Mouse (Mus musculus): ENCODE measurements around the gene Timm13.

GRCm38 (mm10) chr10:80934136-80934985, 33.6 kb upstream of the Timm13 start:
- TF ChIP-seq CTCF (IDR thresholded peaks at IDR 0.05; ENCODE audit: low read depth, low read length) (no peak), POLR2A (IDR thresholded peaks at IDR 0.05; ENCODE audit: insufficient read depth, low read length) (no peak), EP300 (IDR thresholded peaks at IDR 0.05; ENCODE audit: insufficient read depth, low read depth, low read length) (no peak)

Data from ES-Bruce4 (cell line).